Mouse (Mus musculus): ENCODE results near the gene Parp3. TPM values are rescaled to one million over a fixed set of nuclear protein-coding genes. Genes with fewer than 3 reads are reported as not detected.
A peak's percentile ranks its signal among the peaks of the same experiment; 100 is the strongest.

The Parp3 gene
- polyA plus RNA-seq, 1 experiment from 2014 or later: 6.4 TPM

DNA sequence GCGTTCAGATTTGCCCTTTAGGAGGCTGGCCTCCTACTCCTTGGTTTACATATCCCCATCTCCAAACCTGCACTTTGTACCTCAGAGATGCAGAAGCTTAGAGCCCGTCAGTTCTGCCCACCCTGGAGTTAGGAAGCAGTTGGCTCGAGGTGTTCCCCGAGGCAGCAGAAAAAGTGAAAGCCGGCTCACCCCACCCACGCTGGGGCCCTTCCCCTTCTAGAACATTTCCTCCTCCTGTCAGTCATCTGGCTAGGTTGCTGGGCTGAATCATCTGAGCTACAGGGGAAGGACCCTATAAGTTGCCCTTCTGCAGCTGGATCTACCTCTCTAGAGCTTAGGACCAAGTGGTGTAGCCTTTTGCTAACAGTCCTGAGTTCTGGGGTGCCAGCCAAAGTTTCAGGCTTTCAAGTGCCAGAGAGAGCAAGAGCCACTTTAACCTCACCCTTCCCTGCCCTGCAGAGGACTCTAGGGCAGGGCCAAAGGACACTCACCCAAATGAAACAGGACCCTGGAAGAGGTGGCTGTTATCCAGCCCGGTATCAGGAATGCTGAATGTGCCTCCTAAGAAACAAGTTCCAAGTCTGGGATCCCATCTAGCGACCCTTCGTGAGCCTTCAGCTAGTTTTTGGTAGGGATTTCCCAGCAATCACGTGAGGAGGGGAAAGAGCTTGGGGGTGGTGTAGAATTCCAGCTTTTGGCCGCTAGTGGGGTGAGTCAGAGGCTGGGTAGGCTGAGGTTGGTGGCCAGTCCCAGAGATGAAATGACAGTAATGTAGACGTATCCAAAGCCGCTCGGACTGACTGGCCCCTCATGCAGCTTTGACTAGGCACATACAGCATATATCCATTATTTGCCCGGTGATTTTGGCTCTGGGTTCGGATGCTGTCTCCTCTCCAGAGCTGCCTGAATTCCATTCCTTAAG, 486 bp downstream of the Parp3 start:
- H3K27ac ChIP-seq: peak overlapping the region; percentile 63; the same call in 1 of the 2 replicates
- DNase-seq (ENCODE audit: low spot score) (peak; percentile 82), ATAC-seq (replicated peaks; ENCODE audit: low FRiP score, low read depth) (peak; percentile 21)
- no peaks in the 10 kb centered on the region for H3K27me3 ChIP-seq (ENCODE audit: insufficient read depth, low read length)
- H3K9me3 ChIP-seq (replicated peaks; ENCODE audit: low read length): no peaks in the 10 kb centered on the region
- peaks cover 6% of the 10 kb centered on the region; the same call in 1 of the 2 replicates for H3K36me3 ChIP-seq (ENCODE audit: insufficient read depth, low read length)
- no peak overlapping the region; the same call in 1 of the 2 replicates for H3K9ac ChIP-seq (ENCODE audit: low read depth, low read length)
- H3K4me1 ChIP-seq (replicated peaks; ENCODE audit: insufficient read depth, low read length): peaks cover 12% of the 10 kb centered on the region
- peak overlapping the region; percentile 21 for H3K4me2 ChIP-seq (ENCODE audit: low read length)
- 23% methylated on average over 16 of the region's 16 CpGs for WGBS
- peak overlapping the region; percentile 1; the same call in 1 of the 2 replicates for H3K4me3 ChIP-seq (replicated peaks; ENCODE audit: low read depth, low read length)
- TF ChIP-seq CTCF (IDR thresholded peaks at IDR 0.05; ENCODE audit: low read depth): no peak

DNA sequence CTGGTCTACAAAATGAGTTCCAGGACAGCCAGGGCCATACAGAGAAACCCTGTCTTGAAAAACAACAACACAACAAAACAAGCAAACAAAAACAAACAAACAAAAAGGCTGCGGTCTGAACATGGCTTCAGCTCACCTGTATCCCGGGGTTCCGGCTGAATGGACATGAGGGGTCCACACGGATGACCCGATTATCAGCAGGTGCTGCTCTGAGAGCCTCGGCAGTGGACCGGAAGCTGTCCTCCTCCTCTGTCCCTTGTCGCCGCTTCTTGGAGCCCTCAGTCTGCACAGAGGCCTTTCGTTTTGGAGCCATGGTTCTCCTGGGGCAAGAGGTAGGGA, 1.1 kb downstream of the Parp3 start, which contains the start of gene Rrp9:
Rrp9 (plus strand) TSS at position 301 of the 339 bp plus-strand sequence.
- no peaks in the 10 kb centered on the region for H3K9me3 ChIP-seq (replicated peaks; ENCODE audit: low read length)
- no peaks in the 10 kb centered on the region for H3K27me3 ChIP-seq (ENCODE audit: insufficient read depth, low read length)
- H3K9ac ChIP-seq (ENCODE audit: low read depth, low read length): no peak within 1 kb of the TSS; the same call in 1 of the 2 replicates
- WGBS: 86% methylated on average over 10 of the region's 10 CpGs
- no peaks in the 10 kb centered on the region; the same call in 1 of the 2 replicates for H3K36me3 ChIP-seq (ENCODE audit: insufficient read depth, low read length)
- H3K4me3 ChIP-seq (replicated peaks; ENCODE audit: low read depth, low read length): peak within 1 kb of the TSS; percentile 1; the same call in 1 of the 2 replicates
- ATAC-seq (replicated peaks; ENCODE audit: low FRiP score, low read depth) (no peak), DNase-seq (ENCODE audit: low spot score) (no peak)
- peaks cover 12% of the 10 kb centered on the region for H3K4me1 ChIP-seq (replicated peaks; ENCODE audit: insufficient read depth, low read length)
- peak within 1 kb of the TSS; percentile 63; the same call in 1 of the 2 replicates for H3K27ac ChIP-seq
- no peak for TF ChIP-seq CTCF (IDR thresholded peaks at IDR 0.05; ENCODE audit: low read depth)
- peak within 1 kb of the TSS; percentile 21 for H3K4me2 ChIP-seq (ENCODE audit: low read length)

DNA sequence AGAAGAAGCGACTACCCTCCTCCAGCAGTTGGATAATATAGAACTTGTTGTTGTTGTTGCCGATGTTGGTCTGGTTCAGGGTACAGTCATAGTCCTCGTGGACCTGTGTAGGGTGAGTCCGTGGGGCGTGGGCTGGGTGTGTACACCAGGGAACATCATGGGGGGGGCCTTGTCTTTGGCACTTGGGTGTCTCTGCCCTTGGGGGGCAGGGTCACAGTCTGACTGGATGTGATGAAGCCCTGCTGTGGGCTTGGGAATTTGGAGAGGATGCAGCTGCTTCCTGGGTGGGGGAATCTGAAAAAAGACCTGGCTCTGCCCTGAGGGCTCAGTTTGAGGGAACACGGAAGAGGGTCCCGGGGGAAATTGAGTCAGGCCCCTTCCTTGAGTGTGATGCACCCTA, 1.7 kb downstream of the Parp3 start:
- DNase-seq (ENCODE audit: low spot score): no peak
- H3K27me3 ChIP-seq (ENCODE audit: insufficient read depth, low read length): no peaks in the 10 kb centered on the region
- H3K9ac ChIP-seq (ENCODE audit: low read depth, low read length): no peak overlapping the region
- no peaks in the 10 kb centered on the region for H3K36me3 ChIP-seq (ENCODE audit: insufficient read depth, low read length)
- peaks cover 12% of the 10 kb centered on the region for H3K4me1 ChIP-seq (replicated peaks; ENCODE audit: insufficient read depth, low read length)
- peak overlapping the region; percentile 19; the same call in 1 of the 2 replicates for H3K4me2 ChIP-seq (ENCODE audit: low read length)
- H3K9me3 ChIP-seq (replicated peaks; ENCODE audit: low read length): no peaks in the 10 kb centered on the region
- WGBS: 68% methylated on average over 7 of the region's 7 CpGs
- no peak overlapping the region for H3K4me3 ChIP-seq (replicated peaks; ENCODE audit: low read depth, low read length)
- H3K27ac ChIP-seq: no peak overlapping the region
- no peak for ATAC-seq (replicated peaks; ENCODE audit: low FRiP score, low read depth)
- TF ChIP-seq CTCF (IDR thresholded peaks at IDR 0.05; ENCODE audit: low read depth): no peak

DNA sequence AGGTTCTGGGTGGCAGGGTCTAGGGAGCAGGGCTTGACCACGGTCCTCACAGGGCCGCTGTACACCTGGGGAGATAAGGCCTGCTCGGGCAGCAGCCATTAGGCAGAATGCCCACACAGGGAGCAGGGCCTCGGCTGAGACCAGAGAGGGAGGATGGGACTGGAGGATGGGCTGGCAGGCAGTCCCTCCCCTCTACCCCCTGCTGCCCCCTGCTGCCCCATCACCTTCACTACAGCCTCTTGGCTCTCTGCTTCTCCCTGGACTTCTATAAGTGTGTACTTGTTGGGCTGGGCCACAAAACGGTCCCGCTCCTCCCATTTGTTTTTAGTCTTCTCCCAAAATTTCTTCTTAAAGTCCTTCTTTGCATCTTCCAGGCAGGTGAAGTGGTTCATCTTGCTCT, 2.3 kb downstream of the Parp3 start:
- Histone ChIP-seq H3K27me3 (ENCODE audit: insufficient read depth, low read length) (no peaks in the 10 kb centered on the region), H3K27ac (no peak overlapping the region), H3K4me1 (replicated peaks; ENCODE audit: insufficient read depth, low read length) (peaks cover 12% of the 10 kb centered on the region), H3K9me3 (replicated peaks; ENCODE audit: low read length) (no peaks in the 10 kb centered on the region), H3K36me3 (ENCODE audit: insufficient read depth, low read length) (no peaks in the 10 kb centered on the region), H3K9ac (ENCODE audit: low read depth, low read length) (0 out of 2 replicates have a peak overlapping the region, but pooled peaks have one; percentile 13), H3K4me2 (ENCODE audit: low read length) (peak overlapping the region; percentile 19; the same call in 1 of the 2 replicates), H3K4me3 (replicated peaks; ENCODE audit: low read depth, low read length) (no peak overlapping the region)
- ATAC-seq (replicated peaks; ENCODE audit: low FRiP score, low read depth): 0 out of 2 replicates have a peak, but pooled peaks have one; percentile 4
- DNase-seq (ENCODE audit: low spot score): peak; percentile 90
- peak; percentile 85 for TF ChIP-seq CTCF (IDR thresholded peaks at IDR 0.05; ENCODE audit: low read depth)
- WGBS: 7% methylated on average over 6 of the region's 6 CpGs

DNA sequence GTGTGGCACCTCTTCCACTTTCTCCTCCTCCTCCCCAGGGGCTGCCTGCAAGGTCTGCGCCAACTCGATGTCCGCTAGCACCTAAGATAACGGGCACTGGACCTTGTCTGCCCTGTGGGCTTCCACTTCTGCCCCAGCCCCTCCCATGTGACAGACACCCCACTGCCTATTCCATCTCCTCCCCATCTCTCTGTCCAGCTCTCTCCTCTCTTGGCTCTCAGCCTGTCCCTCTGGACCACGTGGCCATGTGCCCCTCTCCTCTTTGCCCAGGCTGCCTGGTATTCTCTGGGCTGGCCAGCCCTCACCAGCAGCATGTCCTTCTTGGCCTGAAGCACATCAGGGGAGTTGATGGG, 3.0 kb downstream of the Parp3 start:
- Histone ChIP-seq H3K4me1 (replicated peaks; ENCODE audit: insufficient read depth, low read length) (peaks cover 12% of the 10 kb centered on the region), H3K36me3 (ENCODE audit: insufficient read depth, low read length) (no peaks in the 10 kb centered on the region), H3K4me2 (ENCODE audit: low read length) (no peak overlapping the region), H3K9me3 (replicated peaks; ENCODE audit: low read length) (no peaks in the 10 kb centered on the region), H3K4me3 (replicated peaks; ENCODE audit: low read depth, low read length) (no peak overlapping the region), H3K27ac (no peak overlapping the region), H3K9ac (ENCODE audit: low read depth, low read length) (no peak overlapping the region), H3K27me3 (ENCODE audit: insufficient read depth, low read length) (no peaks in the 10 kb centered on the region)
- DNase-seq (ENCODE audit: low spot score) (no peak), ATAC-seq (replicated peaks; ENCODE audit: low FRiP score, low read depth) (no peak)
- no peak for TF ChIP-seq CTCF (IDR thresholded peaks at IDR 0.05; ENCODE audit: low read depth)
- WGBS: 72% methylated on average over 5 of the region's 5 CpGs

DNA sequence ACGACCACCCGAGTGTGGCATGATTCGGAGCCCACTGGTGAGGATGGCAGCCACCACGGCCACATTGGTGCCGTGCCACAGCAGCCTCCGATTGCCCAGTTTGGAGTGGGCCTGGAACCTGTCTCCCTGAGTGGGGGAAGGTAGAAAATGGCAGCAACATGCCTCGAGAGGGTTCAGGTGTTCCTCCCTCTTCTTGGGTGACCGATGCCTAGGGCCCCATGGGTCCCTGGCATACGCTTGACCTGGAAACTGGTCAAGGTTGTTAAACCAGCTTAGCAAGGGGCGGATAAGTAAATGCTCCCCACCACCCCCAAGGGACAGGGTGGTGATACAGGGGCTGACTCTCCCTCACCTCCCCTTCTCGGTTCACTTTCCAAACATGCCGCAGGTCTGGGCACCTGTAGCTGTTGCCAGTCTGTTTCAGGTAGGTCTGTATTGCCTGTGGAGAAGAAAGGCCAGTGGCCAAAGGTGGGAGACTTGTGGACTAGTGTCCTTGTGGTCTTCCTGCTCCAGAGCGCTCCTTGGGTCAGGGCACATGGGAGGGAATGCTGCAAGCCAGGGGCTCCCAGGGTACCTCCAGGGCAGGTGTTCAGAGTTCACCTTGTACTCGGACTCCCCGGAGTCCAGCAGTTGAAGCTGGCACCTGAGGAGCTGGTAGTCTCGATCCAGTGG, 3.5 kb downstream of the Parp3 start:
- Histone ChIP-seq H3K36me3 (ENCODE audit: insufficient read depth, low read length) (no peaks in the 10 kb centered on the region), H3K4me1 (replicated peaks; ENCODE audit: insufficient read depth, low read length) (peaks cover 12% of the 10 kb centered on the region), H3K27ac (no peak overlapping the region), H3K4me3 (replicated peaks; ENCODE audit: low read depth, low read length) (no peak overlapping the region), H3K9ac (ENCODE audit: low read depth, low read length) (no peak overlapping the region), H3K9me3 (replicated peaks; ENCODE audit: low read length) (no peaks in the 10 kb centered on the region), H3K27me3 (ENCODE audit: insufficient read depth, low read length) (no peaks in the 10 kb centered on the region), H3K4me2 (ENCODE audit: low read length) (no peak overlapping the region)
- TF ChIP-seq CTCF (IDR thresholded peaks at IDR 0.05; ENCODE audit: low read depth): no peak
- WGBS: 88% methylated on average over 16 of the region's 16 CpGs
- no peak for DNase-seq (ENCODE audit: low spot score)
- ATAC-seq (replicated peaks; ENCODE audit: low FRiP score, low read depth): no peak
